Mouse (Mus musculus): ENCODE data around the gene Muc13.

GRCm38 (mm10) chr16:33751152-33751551, 42.7 kb upstream of the Muc13 start:
- TF ChIP-seq CTCF (IDR thresholded peaks at IDR 0.05; ENCODE audit: control insufficient read depth, insufficient read depth, insufficient read length) (no peak), CEBPB (IDR thresholded peaks at IDR 0.05; ENCODE audit: low read depth) (no peak), MAX (IDR thresholded peaks at IDR 0.05) (no peak), MYOG (IDR thresholded peaks at IDR 0.05; ENCODE audit: control insufficient read depth, extremely low read depth, insufficient read length) (no peak), MYOD1 (IDR thresholded peaks at IDR 0.05; ENCODE audit: control insufficient read depth, insufficient read length, low read depth) (no peak), USF1 (IDR thresholded peaks at IDR 0.05; ENCODE audit: low read depth) (no peak)
